Mouse (Mus musculus) intestine, embryonic 14.5 days (tissue): ENCODE results near the gene Zfp750. TPM values are rescaled to one million over a fixed set of nuclear protein-coding genes. Genes with fewer than 3 reads are reported as not detected.

Experiments
- ATAC-seq: fragments of 200-750 bp; cut with Nextera tagmentation; replicated peaks from 2 replicates; pipeline ENCODE4 v1.8.0; 2017; ENCODE audit warnings: low read depth, moderate number of reproducible peaks, moderate TSS enrichment, moderate library complexity; ENCODE audit not compliant: low FRiP score, low TSS enrichment
- DNase-seq: peaks from one replicate; pipeline ENCODE4 v3.0.0-alpha.2; 2018; ENCODE audit warnings: low spot score
- H3K27ac ChIP-seq: fragments of 300-500 bp; sonication (generic); 2 replicates; pipeline ENCODE4 v1.5.1; 2014; ENCODE audit warnings: low read depth, mild to moderate bottlenecking, control low read depth
- H3K27me3 ChIP-seq: fragments of 300-500 bp; sonication (generic); replicated peaks from 2 replicates; pipeline ENCODE4 v1.6.1; 2014; ENCODE audit warnings: low read length, control low read depth; ENCODE audit not compliant: control insufficient read depth, insufficient read depth
- H3K36me3 ChIP-seq: fragments of 300-500 bp; sonication (generic); 2 replicates; pipeline ENCODE4 v1.6.1; 2014; ENCODE audit warnings: low read length, control low read depth; ENCODE audit not compliant: control insufficient read depth, insufficient read depth
- H3K4me1 ChIP-seq: fragments of 300-500 bp; sonication (generic); replicated peaks from 2 replicates; pipeline ENCODE4 v1.6.1; 2014; ENCODE audit warnings: low read length, control low read depth, mixed read lengths; ENCODE audit not compliant: control insufficient read depth, insufficient read depth
- H3K4me2 ChIP-seq: fragments of 300-500 bp; sonication (generic); 2 replicates; pipeline ENCODE4 v1.6.1; 2014; ENCODE audit warnings: low read length
- H3K4me3 ChIP-seq: fragments of 300-500 bp; sonication (generic); 2 replicates; pipeline ENCODE4 v1.5.1; 2014; ENCODE audit warnings: low read depth, low read length, control low read depth, mixed read lengths
- H3K9ac ChIP-seq: fragments of 300-500 bp; sonication (generic); 2 replicates; pipeline ENCODE4 v1.6.1; 2014; ENCODE audit warnings: mild to moderate bottlenecking, low read length
- H3K9me3 ChIP-seq: fragments of 300-500 bp; sonication (generic); 2 replicates; pipeline ENCODE4 v1.6.1; 2016; ENCODE audit warnings: low read length, control low read depth; ENCODE audit not compliant: control insufficient read depth
- WGBS: fragments of 180-500 bp; shearing (Covaris S2); extraction: QIAGEN DNeasy Blood & Tissue Kit; methylation state at CpG from one replicate; pipeline ENCODE4 v1.1.7; 2014; 5-methylcytosine and 5-hydroxymethylcytosine counted together
- polyA plus RNA-seq: library from polyadenylated mRNA; unstranded; fragments of >200 nt; fragmentation: Nextera tagmentation; extraction: Ambion mirVana; gene quantifications from 2 replicates; pipeline ENCODE4 v1.2.1, GENCODE M21; 2014

Gene Zfp750
- polyA plus RNA-seq, 1 experiment from 2014 or later = 0.38 TPM

DNA sequence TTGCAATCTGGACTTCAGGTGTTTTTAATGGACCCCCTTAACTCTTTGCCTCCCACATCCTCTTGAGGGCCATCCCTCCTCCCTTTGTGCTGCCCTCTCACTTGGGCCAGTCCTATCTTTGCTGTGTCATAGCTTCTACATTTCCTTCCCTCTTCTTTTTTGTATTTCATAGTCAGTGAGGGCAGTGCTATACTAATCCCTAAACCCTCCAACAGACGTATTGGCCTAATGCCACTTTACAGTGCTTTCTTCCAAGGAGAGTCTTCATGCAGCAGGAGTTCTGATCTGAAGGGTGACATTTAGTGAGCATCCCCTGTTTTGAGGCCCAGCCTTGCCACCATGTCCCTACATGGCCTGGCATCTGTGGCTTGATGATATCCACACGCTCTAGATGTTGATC lies 1.6 kb upstream of the Zfp750 start:
- H3K4me3 ChIP-seq = no peak overlapping the region
- H3K27ac ChIP-seq = no peak overlapping the region
- H3K36me3 ChIP-seq = no peaks in the 10 kb centered on the region
- WGBS = 84% methylated on average over 2 of the region's 2 CpGs
- no peak overlapping the region for H3K9ac ChIP-seq
- ATAC-seq (no peak), DNase-seq (no peak)
- H3K9me3 ChIP-seq = no peaks in the 10 kb centered on the region
- H3K27me3 ChIP-seq = no peaks in the 10 kb centered on the region
- peaks cover 4% of the 10 kb centered on the region for H3K4me1 ChIP-seq
- H3K4me2 ChIP-seq = no peak overlapping the region

- no peaks in the 10 kb centered on the region for H3K9me3 ChIP-seq
- peaks cover 4% of the 10 kb centered on the region for H3K4me1 ChIP-seq
- H3K27ac ChIP-seq = no peak overlapping the region
- H3K9ac ChIP-seq = no peak overlapping the region
- H3K27me3 ChIP-seq = no peaks in the 10 kb centered on the region
- H3K36me3 ChIP-seq = no peaks in the 10 kb centered on the region
- H3K4me2 ChIP-seq = no peak overlapping the region
- H3K4me3 ChIP-seq = no peak overlapping the region
- 78% methylated on average over 7 of the region's 7 CpGs for WGBS
- DNase-seq (no peak), ATAC-seq (no peak)
These were observed 570 bp upstream of the Zfp750 start for GRCm38 (mm10) chr11:121519703-121520102.

DNA sequence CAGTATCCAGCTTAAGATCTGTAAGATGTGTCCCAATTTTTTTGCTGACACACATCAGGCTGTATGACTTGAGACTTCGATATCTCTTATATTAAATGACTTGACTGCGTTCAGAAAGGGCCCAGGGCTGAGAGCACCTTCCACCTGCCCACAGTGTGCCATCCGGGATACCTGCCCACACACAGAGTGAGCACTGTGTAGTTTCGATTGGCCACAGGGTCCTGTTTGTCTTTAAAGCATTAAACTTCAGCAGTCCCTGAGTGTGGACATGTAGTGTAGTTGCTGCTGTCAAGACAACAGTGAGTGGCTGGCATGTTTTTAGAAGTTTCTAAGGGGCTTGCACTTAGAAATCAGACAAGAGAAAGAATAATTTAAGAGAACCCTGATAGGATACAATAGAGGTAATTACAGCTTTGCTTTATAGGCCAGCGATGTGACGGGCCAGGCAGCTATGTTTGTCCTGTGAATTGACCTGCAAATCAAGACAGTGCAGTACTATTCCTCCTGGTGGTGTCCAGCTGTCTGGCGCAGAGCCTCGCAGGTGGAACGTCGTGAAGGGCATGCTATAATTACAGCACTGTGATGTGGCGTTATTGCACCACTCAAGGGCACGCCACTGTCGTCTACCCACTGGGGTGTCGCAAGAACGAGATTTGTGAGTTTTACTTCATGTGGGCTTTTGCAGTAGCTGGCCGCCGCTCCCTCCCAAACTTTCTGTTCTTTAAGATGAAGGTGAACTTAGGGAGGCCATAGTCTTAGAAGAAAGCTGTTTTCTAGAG lies 1.3 kb downstream of the Zfp750 start:
- H3K4me1 ChIP-seq = peaks cover 4% of the 10 kb centered on the region
- DNase-seq = no peak
- no peaks in the 10 kb centered on the region for H3K27me3 ChIP-seq
- WGBS = 70% methylated on average over 17 of the region's 17 CpGs
- H3K27ac ChIP-seq = no peak overlapping the region
- H3K4me2 ChIP-seq = no peak overlapping the region
- H3K9me3 ChIP-seq = no peaks in the 10 kb centered on the region
- ATAC-seq = no peak
- H3K4me3 ChIP-seq = no peak overlapping the region
- no peaks in the 10 kb centered on the region for H3K36me3 ChIP-seq
- H3K9ac ChIP-seq = no peak overlapping the region

DNA sequence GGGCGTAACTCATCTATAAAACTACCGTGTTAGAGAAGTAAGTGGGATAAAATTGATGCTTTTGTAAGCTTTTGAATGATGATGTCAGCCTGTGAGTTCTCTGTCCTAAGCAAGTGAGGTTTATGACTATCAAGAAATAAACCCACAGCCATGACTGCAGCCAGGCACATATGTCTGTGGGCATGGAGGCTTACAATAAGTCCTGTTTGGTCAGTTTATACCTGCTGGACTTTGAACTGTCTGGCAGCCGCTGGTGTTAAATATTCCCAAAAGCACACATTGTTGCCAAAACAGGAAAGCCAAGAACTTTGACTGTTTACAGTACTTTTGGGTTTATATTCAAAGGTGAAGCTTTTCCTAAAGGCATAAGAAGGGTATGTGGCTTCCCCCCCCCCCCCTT lies 2.2 kb downstream of the Zfp750 start:
- 66% methylated on average over 3 of the region's 3 CpGs for WGBS
- no peaks in the 10 kb centered on the region for H3K27me3 ChIP-seq
- no peak overlapping the region for H3K4me2 ChIP-seq
- H3K9me3 ChIP-seq = no peaks in the 10 kb centered on the region
- DNase-seq (no peak), ATAC-seq (0 out of 2 replicates have a peak, but pooled peaks have one; percentile 62)
- no peak overlapping the region for H3K9ac ChIP-seq
- H3K4me1 ChIP-seq = peaks cover 4% of the 10 kb centered on the region
- H3K4me3 ChIP-seq = no peak overlapping the region
- H3K27ac ChIP-seq = no peak overlapping the region
- H3K36me3 ChIP-seq = no peaks in the 10 kb centered on the region

DNA sequence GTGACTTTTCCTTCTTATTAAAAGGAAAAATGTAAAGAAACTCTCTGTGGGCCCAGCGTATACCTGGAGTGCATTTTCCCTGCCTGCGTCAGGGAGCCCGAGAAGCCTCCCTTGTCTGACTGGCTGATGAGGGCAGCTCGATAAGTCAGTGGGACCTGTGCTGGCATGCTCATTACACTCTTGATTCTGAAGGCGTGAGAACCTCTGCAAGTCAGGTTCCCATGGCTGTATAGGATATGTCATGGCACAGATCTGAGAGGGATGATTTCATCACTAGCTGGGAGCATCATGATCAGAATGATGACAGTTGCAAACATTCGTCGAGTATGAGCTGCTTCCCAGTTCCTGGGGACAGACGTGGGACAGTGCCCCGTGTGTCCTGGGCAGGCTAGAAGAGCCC lies 3.1 kb downstream of the Zfp750 start:
- H3K4me1 ChIP-seq = peaks cover 4% of the 10 kb centered on the region
- H3K4me2 ChIP-seq = no peak overlapping the region
- no peaks in the 10 kb centered on the region for H3K36me3 ChIP-seq
- DNase-seq = no peak
- no peak for ATAC-seq
- no peak overlapping the region for H3K9ac ChIP-seq
- 85% methylated on average over 9 of the region's 9 CpGs for WGBS
- H3K27me3 ChIP-seq = no peaks in the 10 kb centered on the region
- no peak overlapping the region for H3K27ac ChIP-seq
- H3K4me3 ChIP-seq = no peak overlapping the region
- no peaks in the 10 kb centered on the region for H3K9me3 ChIP-seq

GRCm38 (mm10) chr11:121512896-121513572 lies 6.1 kb downstream of the Zfp750 start:
- Histone ChIP-seq H3K4me1 (peaks cover 12% of the 10 kb centered on the region), H3K27me3 (no peaks in the 10 kb centered on the region), H3K36me3 (no peaks in the 10 kb centered on the region), H3K4me3 (no peak overlapping the region), H3K4me2 (no peak overlapping the region), H3K9ac (no peak overlapping the region), H3K9me3 (no peaks in the 10 kb centered on the region), H3K27ac (no peak overlapping the region)
- DNase-seq = no peak
- no peak for ATAC-seq
- WGBS = 89% methylated on average over 8 of the region's 8 CpGs

GRCm38 (mm10) chr11:121510512-121511246 lies 8.5 kb downstream of the Zfp750 start:
- H3K27ac ChIP-seq = no peak overlapping the region

GRCm38 (mm10) chr11:121508478-121508877 lies 10.7 kb downstream of the Zfp750 start:
- no peak overlapping the region for H3K9ac ChIP-seq
- ATAC-seq (no peak), DNase-seq (no peak)
- 0 out of 2 replicates have a peak, but pooled peaks cover 10% of the 10 kb centered on the region for H3K36me3 ChIP-seq
- H3K4me2 ChIP-seq = no peak overlapping the region
- H3K4me1 ChIP-seq = peaks cover 8% of the 10 kb centered on the region; the same call in 1 of the 2 replicates
- no peaks in the 10 kb centered on the region for H3K27me3 ChIP-seq
- H3K9me3 ChIP-seq = no peaks in the 10 kb centered on the region
- no peak overlapping the region for H3K4me3 ChIP-seq
- no peak overlapping the region for H3K27ac ChIP-seq
- 52% methylated on average over 4 of the region's 4 CpGs for WGBS

More at GRCm38 (mm10) chr11:121510512-121511246, 8.5 kb downstream of the Zfp750 start:
- Histone ChIP-seq H3K9me3 (no peaks in the 10 kb centered on the region), H3K9ac (no peak overlapping the region), H3K36me3 (0 out of 2 replicates have a peak, but pooled peaks cover 6% of the 10 kb centered on the region), H3K27me3 (no peaks in the 10 kb centered on the region), H3K4me2 (no peak overlapping the region), H3K4me3 (no peak overlapping the region), H3K4me1 (peaks cover 8% of the 10 kb centered on the region; the same call in 1 of the 2 replicates)
- WGBS = 61% methylated on average over 9 of the region's 9 CpGs
- ATAC-seq = no peak
- DNase-seq = no peak
